Mouse (Mus musculus) limb, embryonic 10.5 days (tissue): ENCODE data around the gene Plcb4. TPM values are rescaled to one million over a fixed set of nuclear protein-coding genes. Genes with fewer than 3 reads are reported as not detected.
"Not testable (repeated sequence)": the region's sequence is repeated elsewhere in the genome, so short reads cannot be mapped to it uniquely, and the experiment has no call there.

ENCODE experiments used
- DNase-seq: peaks from one replicate; pipeline ENCODE4 v3.0.0-alpha.2; 2017; ENCODE audit warnings: low spot score
- H3K27ac ChIP-seq: fragments of 300-500 bp; sonication (generic); 2 replicates; pipeline ENCODE4 v1.5.1; 2016; ENCODE audit warnings: mild to moderate bottlenecking
- H3K27me3 ChIP-seq: fragments of 300-500 bp; sonication (generic); 2 replicates; pipeline ENCODE4 v1.6.1; 2016; ENCODE audit warnings: low read depth, mild to moderate bottlenecking; ENCODE audit not compliant: poor library complexity, severe bottlenecking
- H3K36me3 ChIP-seq: fragments of 300-500 bp; sonication (generic); 2 replicates; pipeline ENCODE4 v1.6.1; 2016; ENCODE audit warnings: mild to moderate bottlenecking, moderate library complexity
- H3K4me1 ChIP-seq: fragments of 300-500 bp; sonication (generic); 2 replicates; pipeline ENCODE4 v1.6.1; 2016
- H3K4me3 ChIP-seq: fragments of 300-500 bp; sonication (generic); 2 replicates; pipeline ENCODE4 v1.5.1; 2016; ENCODE audit warnings: mild to moderate bottlenecking, moderate library complexity
- H3K9me3 ChIP-seq: fragments of 300-500 bp; sonication (generic); replicated peaks from 2 replicates; pipeline ENCODE4 v1.6.1; 2016; ENCODE audit warnings: mild to moderate bottlenecking
- WGBS: fragments of 180-500 bp; shearing (Covaris S2); methylation state at CpG from one replicate; pipeline ENCODE4 v1.1.7; 2016; 5-methylcytosine and 5-hydroxymethylcytosine counted together
- polyA plus RNA-seq: library from polyadenylated mRNA; unstranded; fragments of >200 nt; fragmentation: Nextera tagmentation; extraction: Ambion mirVana; gene quantifications from 2 replicates; pipeline ENCODE4 v1.2.1, GENCODE M21; 2016

Gene Plcb4
- polyA plus RNA-seq, 1 experiment from 2014 or later, result 10.7 TPM

DNA sequence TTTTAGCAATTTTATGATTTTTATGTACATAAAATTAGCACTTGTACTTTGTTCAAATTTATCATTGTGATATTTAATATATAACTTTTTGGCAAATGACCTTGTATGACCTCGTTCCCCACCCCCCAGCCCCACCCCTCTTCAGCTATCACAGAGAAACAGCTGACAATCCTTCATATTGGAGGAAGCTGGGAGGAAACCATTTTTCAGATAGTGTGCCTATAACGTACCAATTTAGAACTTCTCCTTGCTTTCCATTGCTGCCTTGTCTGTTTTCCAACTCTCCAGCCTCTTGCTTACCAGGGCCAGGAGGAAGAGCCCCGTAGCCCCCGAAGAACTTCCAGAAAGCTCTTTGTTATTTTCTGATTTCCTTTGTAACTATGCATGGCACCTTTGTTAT, 73.8 kb downstream of the Plcb4 start:
- no peak for DNase-seq
- Histone ChIP-seq H3K4me1 (peaks cover 17% of the 10 kb centered on the region), H3K4me3 (no peak overlapping the region), H3K27ac (no peak overlapping the region), H3K9me3 (no peaks in the 10 kb centered on the region), H3K36me3 (no peaks in the 10 kb centered on the region), H3K27me3 (no peaks in the 10 kb centered on the region)
- WGBS, result 86% methylated on average over 4 of the region's 4 CpGs

GRCm38 (mm10) chr2:135733926-135734510, 75.2 kb downstream of the Plcb4 start:
- Histone ChIP-seq H3K9me3 (no peaks in the 10 kb centered on the region), H3K27me3 (no peaks in the 10 kb centered on the region), H3K27ac (no peak overlapping the region), H3K4me3 (no peak overlapping the region), H3K4me1 (peaks cover 17% of the 10 kb centered on the region), H3K36me3 (no peaks in the 10 kb centered on the region)
- no peak for DNase-seq
- 46% methylated on average over 10 of the region's 10 CpGs for WGBS

- DNase-seq, result no peak
- 88% methylated on average over 9 of the region's 9 CpGs for WGBS
- H3K9me3 ChIP-seq, result no peaks in the 10 kb centered on the region
- H3K27ac ChIP-seq, result no peak overlapping the region
- peaks cover 9% of the 10 kb centered on the region for H3K4me1 ChIP-seq
- H3K27me3 ChIP-seq, result no peaks in the 10 kb centered on the region
- no peaks in the 10 kb centered on the region for H3K36me3 ChIP-seq
- no peak overlapping the region for H3K4me3 ChIP-seq
These were observed 78.7 kb downstream of the Plcb4 start for GRCm38 (mm10) chr2:135737506-135737905.

DNA sequence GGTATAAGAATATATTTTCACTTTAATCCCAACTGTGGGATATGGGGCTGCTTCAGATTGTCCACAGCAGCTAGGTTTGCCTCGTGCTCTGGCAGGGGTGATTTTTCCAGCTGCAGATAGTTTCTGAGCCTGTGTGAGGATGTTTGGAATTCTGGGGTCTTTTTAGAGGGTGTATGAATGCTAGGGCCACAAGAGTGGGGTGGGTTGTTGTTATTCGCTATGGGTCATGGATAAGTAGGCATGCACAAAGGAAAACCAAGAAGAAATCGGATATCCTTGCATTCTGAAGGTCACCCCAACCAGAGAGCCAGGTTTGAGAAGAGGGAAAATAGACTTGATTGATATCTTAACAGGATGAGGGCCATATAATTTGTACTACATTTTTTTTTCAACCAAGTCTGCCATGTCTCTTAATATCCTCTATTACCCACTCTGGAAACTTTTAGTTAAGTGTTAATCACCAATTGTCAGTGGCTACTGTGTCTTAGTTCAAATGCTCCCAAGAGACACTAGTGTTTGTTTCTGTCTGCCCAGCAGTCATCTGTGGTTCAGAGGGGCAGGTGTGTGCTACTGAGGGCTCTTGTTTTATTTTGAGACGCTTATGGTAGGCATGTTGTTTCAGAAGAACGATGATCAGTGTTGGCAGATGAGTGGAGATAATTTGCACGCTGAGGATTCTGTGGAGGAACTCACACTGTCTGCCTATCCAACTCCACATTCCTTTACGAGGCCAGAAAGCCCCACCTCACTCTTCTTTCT, 79.4 kb downstream of the Plcb4 start:
- H3K36me3 ChIP-seq, H3K27ac ChIP-seq, H3K4me1 ChIP-seq, H3K9me3 ChIP-seq, H3K27me3 ChIP-seq, H3K4me3 ChIP-seq, DNase-seq: not testable (repeated sequence)
- 84% methylated on average over 7 of the region's 7 CpGs for WGBS

DNA sequence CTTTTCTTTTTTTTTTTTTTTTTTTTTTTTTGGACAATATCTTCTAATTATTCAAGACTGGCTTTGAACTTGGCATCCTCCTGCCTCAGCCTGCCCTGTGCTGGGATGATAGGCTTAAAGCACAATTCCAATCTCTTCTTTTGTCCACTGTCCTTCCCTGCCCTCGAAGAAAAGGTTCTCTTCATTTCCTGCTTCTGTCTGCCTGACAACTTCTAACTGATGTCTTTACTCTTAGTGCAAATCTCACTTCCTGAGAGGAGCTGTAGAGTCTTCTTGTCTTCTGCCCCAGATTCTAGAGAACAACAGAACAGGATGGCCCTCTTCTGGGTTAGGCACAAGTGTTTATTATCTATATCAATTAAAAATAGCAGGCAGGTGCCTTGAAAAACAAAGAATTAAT, 80.1 kb downstream of the Plcb4 start:
- Histone ChIP-seq H3K4me1 (peaks cover 8% of the 10 kb centered on the region), H3K4me3 (no peak overlapping the region), H3K36me3 (no peaks in the 10 kb centered on the region), H3K27me3 (no peaks in the 10 kb centered on the region), H3K9me3 (no peaks in the 10 kb centered on the region), H3K27ac (no peak overlapping the region)
- DNase-seq, result no peak
- 79% methylated on average over 1 of the region's 1 CpGs for WGBS

- no peak overlapping the region for H3K27ac ChIP-seq
- 90% methylated on average over 10 of the region's 10 CpGs for WGBS
- no peak for DNase-seq
These were observed 84.3 kb downstream of the Plcb4 start for GRCm38 (mm10) chr2:135742954-135743700.

DNA sequence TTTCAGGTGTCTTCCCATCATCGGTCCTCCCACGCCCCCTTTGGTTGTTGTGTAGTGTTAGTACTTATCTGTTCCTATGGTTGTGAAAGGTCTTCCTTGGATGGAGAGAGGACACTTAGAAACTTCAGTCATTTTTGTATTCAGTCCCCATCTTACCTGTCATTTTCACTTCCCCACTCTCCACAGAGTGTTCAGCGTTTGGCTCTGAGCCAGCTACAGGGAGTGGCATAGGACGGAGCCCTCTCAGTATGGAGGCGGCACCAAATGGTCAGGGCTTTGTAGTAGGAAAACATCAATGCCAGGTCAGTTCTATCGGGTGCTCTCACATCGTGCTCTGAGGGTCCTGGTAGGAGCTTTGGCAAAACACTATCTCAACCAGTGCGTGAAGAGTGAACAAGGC, 85.9 kb downstream of the Plcb4 start:
- H3K9me3 ChIP-seq, result no peaks in the 10 kb centered on the region
- peaks cover 7% of the 10 kb centered on the region; the same call in 1 of the 2 replicates for H3K4me1 ChIP-seq
- no peaks in the 10 kb centered on the region for H3K27me3 ChIP-seq
- no peak for DNase-seq
- WGBS, result 76% methylated on average over 8 of the region's 8 CpGs
- no peak overlapping the region for H3K4me3 ChIP-seq
- H3K36me3 ChIP-seq, result 0 out of 2 replicates have a peak, but pooled peaks cover 2% of the 10 kb centered on the region
- no peak overlapping the region for H3K27ac ChIP-seq

More at GRCm38 (mm10) chr2:135742954-135743700, 84.3 kb downstream of the Plcb4 start:
- Histone ChIP-seq H3K36me3 (0 out of 2 replicates have a peak, but pooled peaks cover 2% of the 10 kb centered on the region), H3K9me3 (no peaks in the 10 kb centered on the region), H3K4me1 (no peaks in the 10 kb centered on the region), H3K27me3 (no peaks in the 10 kb centered on the region), H3K4me3 (no peak overlapping the region)

- H3K4me1 ChIP-seq, result peaks cover 9% of the 10 kb centered on the region; the same call in 1 of the 2 replicates
- H3K36me3 ChIP-seq, result 0 out of 2 replicates have a peak, but pooled peaks cover 2% of the 10 kb centered on the region
- DNase-seq, result no peak
- H3K9me3 ChIP-seq, result no peaks in the 10 kb centered on the region
- 56% methylated on average over 7 of the region's 7 CpGs for WGBS
- H3K4me3 ChIP-seq, result no peak overlapping the region
- no peak overlapping the region for H3K27ac ChIP-seq
- H3K27me3 ChIP-seq, result no peaks in the 10 kb centered on the region
These were observed 86.3 kb downstream of the Plcb4 start for GRCm38 (mm10) chr2:135745126-135745525.

DNA sequence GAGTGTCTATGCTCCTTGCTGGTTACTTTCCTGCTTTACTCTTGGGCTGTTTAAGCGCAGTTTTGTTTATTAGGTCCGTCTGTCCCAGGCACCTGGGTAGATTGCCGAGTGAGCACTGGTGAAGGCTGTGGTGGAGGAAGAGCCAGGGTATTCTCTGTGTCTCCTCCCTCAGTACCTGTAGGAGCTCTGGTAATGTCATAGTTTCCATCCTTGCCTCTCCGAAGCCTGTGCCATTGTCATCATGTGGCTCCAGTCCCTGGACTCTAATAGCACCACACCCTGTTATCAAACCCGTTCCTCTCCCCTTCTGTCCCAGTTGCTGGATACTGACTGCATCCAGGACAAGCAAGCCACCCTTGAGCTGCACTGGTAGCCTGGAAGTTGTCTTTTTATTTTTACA, 89.6 kb downstream of the Plcb4 start:
- no peak overlapping the region for H3K4me3 ChIP-seq
- no peaks in the 10 kb centered on the region for H3K27me3 ChIP-seq
- WGBS, result 59% methylated on average over 5 of the region's 5 CpGs
- H3K36me3 ChIP-seq, result 0 out of 2 replicates have a peak, but pooled peaks cover 2% of the 10 kb centered on the region
- peaks cover 12% of the 10 kb centered on the region; the same call in 1 of the 2 replicates for H3K4me1 ChIP-seq
- DNase-seq, result no peak
- H3K9me3 ChIP-seq, result no peaks in the 10 kb centered on the region
- no peak overlapping the region for H3K27ac ChIP-seq

DNA sequence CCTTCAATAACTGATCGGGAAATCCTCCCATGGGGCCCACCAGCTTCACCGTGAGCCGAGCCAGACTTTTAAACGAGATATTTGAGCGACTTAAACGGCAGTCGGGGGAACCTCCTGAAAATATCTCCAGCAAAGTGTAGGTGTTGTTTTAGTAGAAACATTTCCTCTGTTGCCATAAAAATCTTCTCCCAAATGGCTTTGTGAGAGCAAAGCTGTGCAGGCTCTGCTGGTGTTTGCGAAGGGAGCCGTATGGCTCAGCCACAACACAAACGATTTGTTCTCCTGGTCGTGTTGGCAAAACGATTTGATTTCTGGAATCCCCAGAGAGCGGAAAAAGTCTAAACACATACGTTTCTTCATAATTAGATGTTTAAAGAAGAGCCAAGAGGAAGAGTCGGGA, 90.8 kb downstream of the Plcb4 start:
- Histone ChIP-seq H3K27me3 (no peaks in the 10 kb centered on the region), H3K36me3 (no peaks in the 10 kb centered on the region), H3K9me3 (no peaks in the 10 kb centered on the region), H3K4me3 (no peak overlapping the region), H3K27ac (no peak overlapping the region), H3K4me1 (peaks cover 12% of the 10 kb centered on the region; the same call in 1 of the 2 replicates)
- WGBS, result 72% methylated on average over 15 of the region's 15 CpGs
- no peak for DNase-seq

DNA sequence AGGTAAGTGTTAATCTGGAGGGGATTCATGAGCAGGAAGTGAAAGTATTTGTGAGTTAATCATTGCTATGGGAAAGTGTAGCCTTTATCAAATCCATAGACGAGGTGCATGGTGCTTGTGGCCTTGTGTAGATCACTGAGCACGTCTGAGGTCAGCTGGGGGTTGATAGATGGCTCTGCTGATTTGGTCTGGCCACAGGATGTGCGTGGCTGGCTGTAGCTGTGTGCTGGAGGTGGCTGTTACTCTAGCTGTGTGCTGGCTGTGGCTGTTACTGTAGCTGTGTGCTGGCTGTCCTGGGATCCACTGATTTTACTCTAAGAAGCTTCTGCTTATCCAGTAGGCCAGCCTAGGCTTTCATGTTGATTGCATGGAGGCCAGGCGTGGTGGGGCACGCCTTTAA, 91.9 kb downstream of the Plcb4 start:
- DNase-seq, result no peak
- H3K4me3 ChIP-seq, result no peak overlapping the region
- no peaks in the 10 kb centered on the region for H3K36me3 ChIP-seq
- H3K9me3 ChIP-seq, result no peaks in the 10 kb centered on the region
- H3K27ac ChIP-seq, result no peak overlapping the region
- H3K4me1 ChIP-seq, result peaks cover 12% of the 10 kb centered on the region; the same call in 1 of the 2 replicates
- 56% methylated on average over 5 of the region's 5 CpGs for WGBS
- H3K27me3 ChIP-seq, result no peaks in the 10 kb centered on the region

GRCm38 (mm10) chr2:135755792-135756191, 97.0 kb downstream of the Plcb4 start:
- Histone ChIP-seq H3K9me3 (no peaks in the 10 kb centered on the region), H3K4me3 (no peak overlapping the region), H3K36me3 (no peaks in the 10 kb centered on the region), H3K27ac (no peak overlapping the region), H3K27me3 (no peaks in the 10 kb centered on the region), H3K4me1 (peaks cover under 1% of the 10 kb centered on the region; the same call in 1 of the 2 replicates)
- no peak for DNase-seq
- over 99% methylated on average over 5 of the region's 5 CpGs for WGBS

GRCm38 (mm10) chr2:135757478-135757877, 98.7 kb downstream of the Plcb4 start:
- H3K9me3 ChIP-seq, result no peaks in the 10 kb centered on the region
- 91% methylated on average over 3 of the region's 3 CpGs for WGBS
- H3K36me3 ChIP-seq, result no peaks in the 10 kb centered on the region
- no peaks in the 10 kb centered on the region for H3K4me1 ChIP-seq
- no peaks in the 10 kb centered on the region for H3K27me3 ChIP-seq
- H3K27ac ChIP-seq, result no peak overlapping the region
- no peak overlapping the region for H3K4me3 ChIP-seq
- no peak for DNase-seq
